Mouse (Mus musculus) thymus, postnatal 14 days (tissue): Measurements from ENCODE around the gene Ankle2.
A peak's percentile ranks its signal among the peaks of the same experiment; 100 is the strongest.

ENCODE experiments used
- DNase-seq: peaks from one replicate; pipeline ENCODE4 v3.0.0; 2021

The Ankle2 gene

DNA sequence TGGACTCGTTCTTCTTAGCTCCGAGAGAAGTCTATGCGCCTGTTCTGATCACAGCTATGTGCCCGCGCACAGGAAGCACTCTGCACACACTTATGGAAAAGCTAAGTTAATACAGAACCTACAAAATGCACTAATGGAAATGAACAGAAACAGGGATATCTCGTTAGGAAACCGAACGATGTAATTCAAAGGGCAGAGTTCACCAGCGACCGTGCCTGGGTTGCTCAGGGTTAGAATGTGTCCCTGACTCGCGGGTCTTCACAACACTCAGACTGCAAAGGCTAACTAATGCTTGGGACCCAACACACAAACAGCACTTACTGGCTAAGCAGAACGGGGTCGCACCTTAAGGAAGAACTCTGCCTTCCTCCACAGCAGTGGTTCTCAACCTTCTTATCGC is 54.4 kb downstream of the Ankle2 start:
- no peak for DNase-seq

- peak; percentile 86 for DNase-seq
Measured at GRCm38 (mm10) chr5:110285770-110286445, 55.1 kb downstream of the Ankle2 start, which contains the start of the genes Pxmp2 and Pole. Gene Pxmp2 (minus strand): TSS chr5:110286186. Gene Pole (plus strand): TSS chr5:110286306.

DNA sequence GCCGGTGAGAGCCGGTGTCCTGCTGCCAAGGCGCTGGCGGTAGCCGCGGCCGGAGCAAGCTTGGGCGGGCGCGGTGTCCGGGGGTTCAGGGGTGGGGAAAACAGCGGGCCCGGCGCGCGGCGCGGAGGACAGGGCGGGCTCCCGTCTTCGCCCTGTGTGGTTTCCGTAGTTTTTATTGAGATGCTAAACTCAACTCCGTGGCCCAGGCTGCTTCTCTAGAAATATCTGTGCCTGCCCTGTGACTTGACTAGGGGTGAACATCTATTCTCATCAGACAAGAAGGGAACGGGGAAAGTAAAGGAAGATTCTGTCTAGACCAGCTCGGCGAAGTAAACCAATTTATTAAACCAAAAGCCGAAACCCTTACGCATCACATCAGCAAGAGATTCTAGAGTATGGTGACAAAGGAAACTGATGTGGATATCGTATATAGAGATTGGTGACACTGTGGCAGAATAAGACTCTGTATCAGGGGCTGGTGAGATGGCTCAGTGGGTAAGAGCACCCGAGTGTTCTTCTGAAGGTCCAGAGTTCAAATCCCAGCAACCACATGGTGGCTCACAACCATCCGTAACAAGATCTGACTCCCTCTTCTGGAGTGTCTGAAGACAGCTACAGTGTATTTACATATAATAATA is 55.8 kb downstream of the Ankle2 start:
- DNase-seq = no peak

DNA sequence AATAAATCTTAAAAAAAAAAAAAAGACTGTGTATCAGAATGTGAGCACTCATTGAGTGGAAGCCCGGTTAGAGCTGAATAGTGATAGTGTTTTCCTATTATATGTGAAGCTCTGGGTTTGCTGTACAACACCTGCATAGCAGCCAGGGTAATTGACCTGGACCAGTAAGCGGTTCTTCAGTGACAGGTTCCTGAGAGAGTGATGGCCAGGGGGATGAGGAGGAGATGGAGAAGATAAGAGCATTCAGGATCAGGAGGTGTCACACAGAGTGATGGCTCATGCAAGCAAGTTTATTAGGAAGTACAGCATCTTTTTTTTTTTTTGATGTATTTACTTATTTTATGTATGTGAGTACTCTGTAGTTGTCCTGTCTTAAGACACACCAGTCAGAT is 56.3 kb downstream of the Ankle2 start:
- DNase-seq = no peak

- no peak for DNase-seq
Measured at GRCm38 (mm10) chr5:110291649-110292048, 60.8 kb downstream of the Ankle2 start.

DNA sequence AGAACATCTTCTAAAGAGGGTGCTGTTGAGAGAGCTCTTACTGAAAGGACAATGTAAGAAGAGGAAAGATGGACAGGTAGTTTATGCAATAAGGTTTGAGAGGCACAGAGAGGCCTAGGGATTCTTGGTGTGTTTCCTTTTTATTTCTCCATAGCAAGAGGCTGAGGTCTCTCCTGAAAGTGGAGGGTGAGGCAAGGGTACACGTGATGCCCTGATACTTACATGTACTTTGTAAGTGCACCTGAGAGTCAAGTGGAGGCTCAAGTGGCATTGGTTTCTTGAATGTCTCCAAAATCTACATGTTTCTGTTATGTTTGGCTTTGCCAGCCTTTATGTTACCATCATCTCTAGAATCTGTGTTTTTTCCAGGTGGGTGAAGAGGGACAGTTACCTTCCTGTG is 65.8 kb downstream of the Ankle2 start:
- DNase-seq = no peak

GRCm38 (mm10) chr5:110300591-110300990 is 69.8 kb downstream of the Ankle2 start:
- no peak for DNase-seq
